Mouse (Mus musculus): ENCODE data around the gene Cacng8. TPM values are rescaled to one million over a fixed set of nuclear protein-coding genes. Genes with fewer than 3 reads are reported as not detected.

Gene Cacng8
- total and polyA plus RNA-seq, 3 experiments: not detected

GRCm38 (mm10) chr7:3442476-3443062 is 52.1 kb downstream of the Cacng8 start:
- no peak for TF ChIP-seq CTCF (IDR thresholded peaks at IDR 0.05)
- no peak for TF ChIP-seq EP300 (IDR thresholded peaks at IDR 0.05; ENCODE audit: insufficient read depth, low read depth, low read length)
- no peak for TF ChIP-seq POLR2A (IDR thresholded peaks at IDR 0.05; ENCODE audit: insufficient read depth, low read depth, low read length)
- Histone ChIP-seq H3K79me2 (replicated peaks; ENCODE audit: control insufficient read depth, insufficient read depth, low read length) (no peaks in the 10 kb centered on the region), H3K27ac (no peak overlapping the region), H3K4me1 (ENCODE audit: control insufficient read depth, insufficient read depth, low read length) (no peaks in the 10 kb centered on the region), H3K36me3 (ENCODE audit: control insufficient read depth, insufficient read depth, low read length) (no peaks in the 10 kb centered on the region), H3K4me3 (no peak overlapping the region), H3K9ac (ENCODE audit: low read depth, low read length) (no peak overlapping the region), H3K27me3 (ENCODE audit: control insufficient read depth, insufficient read depth, low read length) (no peaks in the 10 kb centered on the region)
- 80% methylated on average over 10 of the region's 10 CpGs for WGBS
- intact Hi-C loops (cut with DNase I): no loop called here
- peak in 1 of 2 experiments; percentile 18 for DNase-seq

DNA sequence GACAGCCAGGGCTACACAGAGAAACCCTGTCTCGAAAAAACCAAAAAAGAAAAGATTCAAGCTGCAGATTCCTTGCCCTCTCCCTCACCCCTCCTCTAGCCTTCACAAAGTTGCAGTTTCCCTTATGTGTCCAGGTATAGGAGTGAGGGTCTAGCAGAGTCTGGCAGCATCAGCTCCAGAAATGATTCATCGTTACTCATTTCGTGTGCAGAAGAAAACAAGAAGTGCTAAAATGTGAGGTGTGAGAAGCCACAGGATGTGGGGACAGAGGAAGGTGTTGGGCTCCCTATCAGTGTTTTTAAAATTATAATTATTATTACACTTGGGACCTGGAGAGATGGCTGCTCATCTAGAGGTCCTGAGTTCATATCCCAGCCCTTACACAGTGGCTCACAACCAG is 54.2 kb downstream of the Cacng8 start:
- DNase-seq: no peak
- Histone ChIP-seq H3K9ac (ENCODE audit: low read depth, low read length) (no peak overlapping the region), H3K27ac (no peak overlapping the region), H3K27me3 (ENCODE audit: control insufficient read depth, insufficient read depth, low read length) (no peaks in the 10 kb centered on the region), H3K79me2 (replicated peaks; ENCODE audit: control insufficient read depth, insufficient read depth, low read length) (no peaks in the 10 kb centered on the region), H3K4me1 (ENCODE audit: control insufficient read depth, insufficient read depth, low read length) (no peaks in the 10 kb centered on the region), H3K36me3 (ENCODE audit: control insufficient read depth, insufficient read depth, low read length) (no peaks in the 10 kb centered on the region), H3K4me3 (no peak overlapping the region)
- intact Hi-C loops (cut with DNase I): no loop called here
- TF ChIP-seq CTCF (IDR thresholded peaks at IDR 0.05) (no peak), EP300 (IDR thresholded peaks at IDR 0.05; ENCODE audit: insufficient read depth, low read depth, low read length) (no peak), POLR2A (IDR thresholded peaks at IDR 0.05; ENCODE audit: insufficient read depth, low read depth, low read length) (no peak)
- 70% methylated on average over 3 of the region's 3 CpGs for WGBS

- Histone ChIP-seq H3K4me3 (no peak overlapping the region), H3K27ac (no peak overlapping the region), H3K4me1 (ENCODE audit: control insufficient read depth, insufficient read depth, low read length) (no peaks in the 10 kb centered on the region), H3K27me3 (ENCODE audit: control insufficient read depth, insufficient read depth, low read length) (no peaks in the 10 kb centered on the region), H3K79me2 (replicated peaks; ENCODE audit: control insufficient read depth, insufficient read depth, low read length) (no peaks in the 10 kb centered on the region), H3K36me3 (ENCODE audit: control insufficient read depth, insufficient read depth, low read length) (no peaks in the 10 kb centered on the region), H3K9ac (ENCODE audit: low read depth, low read length) (no peak overlapping the region)
- WGBS: 67% methylated on average over 3 of the region's 3 CpGs
- DNase-seq: no peak
- intact Hi-C loops (cut with DNase I): no loop called here
- TF ChIP-seq CTCF (IDR thresholded peaks at IDR 0.05) (no peak), POLR2A (IDR thresholded peaks at IDR 0.05; ENCODE audit: insufficient read depth, low read depth, low read length) (no peak)
These were observed 56.1 kb downstream of the Cacng8 start for GRCm38 (mm10) chr7:3446584-3446983.

GRCm38 (mm10) chr7:3447026-3447425 is 56.5 kb downstream of the Cacng8 start:
- H3K27me3 ChIP-seq (ENCODE audit: control insufficient read depth, insufficient read depth, low read length): no peaks in the 10 kb centered on the region
- no peak overlapping the region for H3K27ac ChIP-seq
- DNase-seq: no peak
- H3K4me3 ChIP-seq: no peak overlapping the region
- TF ChIP-seq CTCF (IDR thresholded peaks at IDR 0.05) (no peak), EP300 (IDR thresholded peaks at IDR 0.05; ENCODE audit: insufficient read depth, low read depth, low read length) (no peak), POLR2A (IDR thresholded peaks at IDR 0.05; ENCODE audit: insufficient read depth, low read depth, low read length) (no peak)
- 63% methylated on average over 4 of the region's 4 CpGs for WGBS
- H3K9ac ChIP-seq (ENCODE audit: low read depth, low read length): no peak overlapping the region
- intact Hi-C loops (cut with DNase I): no loop called here
- no peaks in the 10 kb centered on the region for H3K4me1 ChIP-seq (ENCODE audit: control insufficient read depth, insufficient read depth, low read length)
- no peaks in the 10 kb centered on the region for H3K36me3 ChIP-seq (ENCODE audit: control insufficient read depth, insufficient read depth, low read length)
- H3K79me2 ChIP-seq (replicated peaks; ENCODE audit: control insufficient read depth, insufficient read depth, low read length): no peaks in the 10 kb centered on the region

DNA sequence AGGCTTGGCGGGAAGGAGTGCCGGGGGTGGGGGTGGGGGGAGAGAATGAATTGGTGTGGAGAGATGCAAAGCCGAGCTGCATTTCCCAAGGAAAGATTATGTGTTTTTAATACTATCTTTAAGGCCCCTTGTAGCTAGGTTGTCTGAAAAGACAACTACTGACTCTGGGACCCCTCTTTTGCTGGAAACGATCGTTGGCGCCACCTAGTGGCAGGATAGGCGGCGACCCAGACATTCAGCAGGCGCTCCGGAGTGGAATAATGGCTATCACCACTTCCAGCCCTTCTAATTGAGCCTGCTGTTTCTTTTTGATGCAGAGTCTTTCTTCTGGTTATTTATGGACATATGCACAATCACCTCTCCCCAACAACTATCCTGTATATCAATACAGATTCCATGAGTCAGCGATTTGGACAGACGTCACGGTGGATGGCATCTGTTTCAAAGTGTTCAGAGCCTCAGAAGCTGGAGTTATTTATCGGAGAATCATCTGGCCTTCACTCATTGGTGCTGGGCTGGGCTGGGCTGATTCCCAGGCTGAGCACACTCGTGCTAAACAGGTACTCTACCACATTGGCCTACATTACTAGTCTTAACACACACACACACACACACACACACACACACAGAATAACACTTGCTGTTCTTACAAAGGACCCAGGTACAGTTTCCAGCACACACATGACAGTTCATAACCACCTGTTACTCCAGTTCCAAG is 58.4 kb downstream of the Cacng8 start:
- 21% methylated on average over 15 of the region's 15 CpGs for WGBS
- intact Hi-C loops (cut with DNase I): loop anchor here (1.0 kb wide), 2 partner anchors 119 to 227 kb away; no protein-coding TSS in a partner anchor
- TF ChIP-seq POLR2A (IDR thresholded peaks at IDR 0.05; ENCODE audit: insufficient read depth, low read depth, low read length): no peak
- no peak for TF ChIP-seq EP300 (IDR thresholded peaks at IDR 0.05; ENCODE audit: insufficient read depth, low read depth, low read length)
- TF ChIP-seq CTCF (IDR thresholded peaks at IDR 0.05): peak; percentile 95

DNA sequence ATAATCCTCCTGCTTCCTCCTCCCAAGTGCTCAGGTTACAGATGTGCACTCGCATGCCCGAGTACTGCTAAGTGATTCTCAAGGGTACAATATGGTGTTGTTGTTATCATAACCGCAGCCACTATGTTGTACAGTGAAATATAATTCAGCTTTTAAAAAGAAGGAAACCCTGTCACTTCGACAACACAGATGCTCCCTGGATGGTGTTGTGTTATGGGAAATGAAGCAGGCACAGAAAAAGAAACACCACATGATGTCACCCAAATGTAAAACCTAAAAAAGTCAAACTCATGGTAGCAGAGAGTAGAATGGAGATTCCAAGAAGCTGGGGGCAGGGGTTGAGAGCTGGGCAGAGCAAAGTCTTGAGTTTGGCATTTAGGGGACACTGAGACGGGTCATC is 60.2 kb downstream of the Cacng8 start:
- Histone ChIP-seq H3K9ac (ENCODE audit: low read depth, low read length) (no peak overlapping the region), H3K27ac (no peak overlapping the region), H3K27me3 (ENCODE audit: control insufficient read depth, insufficient read depth, low read length) (no peaks in the 10 kb centered on the region), H3K4me1 (ENCODE audit: control insufficient read depth, insufficient read depth, low read length) (no peaks in the 10 kb centered on the region), H3K79me2 (replicated peaks; ENCODE audit: control insufficient read depth, insufficient read depth, low read length) (no peaks in the 10 kb centered on the region), H3K4me3 (no peak overlapping the region), H3K36me3 (ENCODE audit: control insufficient read depth, insufficient read depth, low read length) (no peaks in the 10 kb centered on the region)
- no peak for DNase-seq
- intact Hi-C loops (cut with DNase I): no loop called here
- TF ChIP-seq EP300 (IDR thresholded peaks at IDR 0.05; ENCODE audit: insufficient read depth, low read depth, low read length) (no peak), POLR2A (IDR thresholded peaks at IDR 0.05; ENCODE audit: insufficient read depth, low read depth, low read length) (no peak), CTCF (IDR thresholded peaks at IDR 0.05) (no peak)
- 58% methylated on average over 5 of the region's 5 CpGs for WGBS

More for the DNA sequence above, 58.4 kb downstream of the Cacng8 start:
- H3K79me2 ChIP-seq (replicated peaks; ENCODE audit: control insufficient read depth, insufficient read depth, low read length): no peaks in the 10 kb centered on the region
- H3K4me1 ChIP-seq (ENCODE audit: control insufficient read depth, insufficient read depth, low read length): no peaks in the 10 kb centered on the region
- H3K27ac ChIP-seq: no peak overlapping the region
- H3K27me3 ChIP-seq (ENCODE audit: control insufficient read depth, insufficient read depth, low read length): no peaks in the 10 kb centered on the region
- no peak overlapping the region for H3K4me3 ChIP-seq
- DNase-seq: peak; percentile 52 to 80
- H3K36me3 ChIP-seq (ENCODE audit: control insufficient read depth, insufficient read depth, low read length): no peaks in the 10 kb centered on the region
- H3K9ac ChIP-seq (ENCODE audit: low read depth, low read length): no peak overlapping the region
